Mouse (Mus musculus): Measurements from ENCODE around the gene Pacsin3.

GRCm38 (mm10) chr2:91301836-91302235 is 46.1 kb downstream of the Pacsin3 start:
- TF ChIP-seq CTCF (IDR thresholded peaks at IDR 0.05; ENCODE audit: borderline replicate concordance, extremely low read depth, insufficient read depth, insufficient read length) (no peak; the same call in 1 of the 2 replicates), POLR2A (IDR thresholded peaks at IDR 0.05; ENCODE audit: borderline replicate concordance, extremely low read depth, insufficient read depth, insufficient read length, poor library complexity, severe bottlenecking) (no peak)
